ENCODE assay signal across 8 mouse cellular contexts in the genomic region with DNA sequence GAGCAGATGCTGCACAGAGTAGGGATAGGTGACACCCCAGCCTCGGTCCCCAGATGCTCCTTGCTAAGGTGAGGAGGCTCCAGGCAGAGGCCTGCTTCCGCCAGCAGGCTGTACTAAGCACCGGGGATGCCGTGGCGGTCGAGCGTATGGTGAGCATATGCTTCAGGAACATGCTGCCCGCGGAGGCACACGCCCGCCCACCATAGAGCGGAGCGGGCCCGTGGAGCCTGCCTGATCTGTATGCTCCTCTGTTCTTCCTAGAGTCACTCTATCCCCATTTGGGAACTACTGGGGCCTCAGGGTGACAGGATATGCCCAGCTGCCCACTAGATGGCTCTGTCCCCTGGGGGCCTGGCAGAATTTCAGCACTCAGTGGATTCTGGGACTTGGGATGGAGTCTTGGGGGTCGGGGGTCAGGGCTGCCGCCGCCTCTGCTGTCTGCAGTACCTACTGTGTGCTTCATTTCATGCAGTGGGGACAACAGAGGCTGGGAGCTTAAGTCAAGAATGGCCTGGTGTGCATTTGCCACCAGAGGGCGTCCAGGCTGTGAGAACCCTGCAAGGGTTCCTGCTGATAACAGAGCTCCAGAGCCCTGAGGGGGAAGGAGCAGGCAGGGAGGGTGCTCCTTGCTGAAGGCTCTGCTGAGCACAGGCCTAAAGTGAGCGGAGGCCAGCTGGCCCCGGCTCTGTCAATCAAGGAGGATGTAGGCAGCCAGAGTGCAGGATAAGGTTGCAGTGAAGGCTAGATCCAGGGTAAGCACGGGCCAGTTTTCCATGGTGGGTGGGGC.
A peak's percentile ranks its signal among the peaks of the same experiment; 100 is the strongest.
DNase-seq lines count a peak whose midpoint lies in the region; ATAC-seq lines count a peak whose summit lies in the region.

No protein-coding gene starts in this region.

- peak; percentile 60 for ATAC-seq in common myeloid progenitor, adult 5-6 weeks (replicated peaks; ENCODE audit: low read depth, poor library complexity, severe bottlenecking)
- peak; percentile 43 for ATAC-seq in kidney, embryonic 15.5 days (replicated peaks; ENCODE audit: low FRiP score)
- peak; percentile 46 for ATAC-seq in liver, embryonic 15.5 days (ENCODE audit: insufficient read depth)

- H3K36me3 ChIP-seq in kidney, embryonic 15.5 days, result no peaks in the 10 kb centered on the region
- no peaks in the 10 kb centered on the region for H3K36me3 ChIP-seq in liver, embryonic 15.5 days (replicated peaks)

- no peaks in the 10 kb centered on the region for H3K9me3 ChIP-seq in kidney, embryonic 15.5 days (replicated peaks)
- no peaks in the 10 kb centered on the region for H3K9me3 ChIP-seq in liver, embryonic 15.5 days (replicated peaks)

- H3K27me3 ChIP-seq in kidney, embryonic 15.5 days, result no peaks in the 10 kb centered on the region
- 0 out of 2 replicates have a peak, but pooled peaks cover 4% of the 10 kb centered on the region for H3K27me3 ChIP-seq in liver, embryonic 15.5 days

- H3K4me1 ChIP-seq in kidney, embryonic 15.5 days, result peaks cover 85% of the 10 kb centered on the region
- H3K4me1 ChIP-seq in liver, embryonic 15.5 days (replicated peaks), result peaks cover 79% of the 10 kb centered on the region

- H3K9ac ChIP-seq in kidney, embryonic 15.5 days, result no peak overlapping the region
- H3K9ac ChIP-seq in liver, embryonic 15.5 days, result no peak overlapping the region

- H3K27ac ChIP-seq in kidney, embryonic 15.5 days, result peak overlapping the region; percentile 29; the same call in 1 of the 2 replicates
- H3K27ac ChIP-seq in liver, embryonic 15.5 days (replicated peaks), result peak overlapping the region; percentile 97

- peak; percentile 69 for DNase-seq in 416B (ENCODE audit: low read depth)
- peak; percentile 86 for DNase-seq in MEL-GATA-1-ER (ENCODE audit: extremely low read depth, low read depth)
- peak; percentile 49 to 72 for DNase-seq in gastrocnemius, postnatal 4 days (ENCODE audit: low spot score in 2 of 2)
- peak; percentile 88 for DNase-seq in retina, postnatal 1 day
- no peak for DNase-seq in frontal cortex, postnatal 25 days (ENCODE audit: low spot score in 2 of 2)

- WGBS in kidney, embryonic 15.5 days, result 48% methylated on average over 21 of the region's 21 CpGs
- 35% methylated on average over 21 of the region's 21 CpGs for WGBS in liver, embryonic 15.5 days (ENCODE audit: insufficient replicate concordance)

- no peak overlapping the region for H3K4me2 ChIP-seq in kidney, embryonic 15.5 days
- peak overlapping the region; percentile 86 for H3K4me2 ChIP-seq in liver, embryonic 15.5 days

- H3K4me3 ChIP-seq in kidney, embryonic 15.5 days (replicated peaks), result no peak overlapping the region
- no peak overlapping the region for H3K4me3 ChIP-seq in liver, embryonic 15.5 days (replicated peaks)

Comparison
In these comparisons a context has a peak if more than half of its experiments do, and no peak if none do; other contexts are left out.
1. DNase-seq: peak in 416B (single experiment), MEL-GATA-1-ER (single experiment), gastrocnemius, postnatal 4 days (2 of 2) and retina, postnatal 1 day (single experiment); none in frontal cortex, postnatal 25 days (0 of 2).
2. Peak in every context shown above with its lines, with median percentiles within 50 percentile points of each other: ATAC-seq.